Mouse (Mus musculus) retina, postnatal 1 day (tissue): ENCODE data around the gene Wsb1.
A peak's percentile ranks its signal among the peaks of the same experiment; 100 is the strongest.
"Not testable (repeated sequence)": the region's sequence is repeated elsewhere in the genome, so short reads cannot be mapped to it uniquely, and the experiment has no call there.

ENCODE experiments used
- DNase-seq: peaks from one replicate; pipeline ENCODE4 v3.0.0-alpha.2; 2012

The Wsb1 gene

GRCm38 (mm10) chr11:79260126-79260525 is 5.7 kb upstream of the Wsb1 start:
- not testable (repeated sequence) for DNase-seq

DNA sequence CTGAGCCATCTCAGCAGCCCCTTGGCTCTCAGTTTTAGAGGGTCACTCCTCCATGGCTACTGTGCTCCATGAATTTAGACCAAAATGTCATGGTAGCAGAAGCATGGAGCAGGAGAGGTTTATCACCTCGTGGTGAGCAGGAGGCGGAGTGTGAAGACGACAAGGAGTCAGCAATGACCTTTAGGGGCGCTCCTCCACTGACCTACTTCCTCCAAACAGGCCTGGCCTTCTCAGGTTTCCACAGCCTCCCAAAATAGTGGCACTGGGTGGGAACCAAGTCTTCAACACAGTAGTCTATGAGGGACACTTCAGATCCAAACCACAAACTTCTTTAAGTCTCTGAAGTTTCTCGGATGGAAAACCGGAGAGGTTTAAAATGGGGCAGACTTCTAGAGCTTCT is 4.3 kb upstream of the Wsb1 start:
- DNase-seq: no peak

DNA sequence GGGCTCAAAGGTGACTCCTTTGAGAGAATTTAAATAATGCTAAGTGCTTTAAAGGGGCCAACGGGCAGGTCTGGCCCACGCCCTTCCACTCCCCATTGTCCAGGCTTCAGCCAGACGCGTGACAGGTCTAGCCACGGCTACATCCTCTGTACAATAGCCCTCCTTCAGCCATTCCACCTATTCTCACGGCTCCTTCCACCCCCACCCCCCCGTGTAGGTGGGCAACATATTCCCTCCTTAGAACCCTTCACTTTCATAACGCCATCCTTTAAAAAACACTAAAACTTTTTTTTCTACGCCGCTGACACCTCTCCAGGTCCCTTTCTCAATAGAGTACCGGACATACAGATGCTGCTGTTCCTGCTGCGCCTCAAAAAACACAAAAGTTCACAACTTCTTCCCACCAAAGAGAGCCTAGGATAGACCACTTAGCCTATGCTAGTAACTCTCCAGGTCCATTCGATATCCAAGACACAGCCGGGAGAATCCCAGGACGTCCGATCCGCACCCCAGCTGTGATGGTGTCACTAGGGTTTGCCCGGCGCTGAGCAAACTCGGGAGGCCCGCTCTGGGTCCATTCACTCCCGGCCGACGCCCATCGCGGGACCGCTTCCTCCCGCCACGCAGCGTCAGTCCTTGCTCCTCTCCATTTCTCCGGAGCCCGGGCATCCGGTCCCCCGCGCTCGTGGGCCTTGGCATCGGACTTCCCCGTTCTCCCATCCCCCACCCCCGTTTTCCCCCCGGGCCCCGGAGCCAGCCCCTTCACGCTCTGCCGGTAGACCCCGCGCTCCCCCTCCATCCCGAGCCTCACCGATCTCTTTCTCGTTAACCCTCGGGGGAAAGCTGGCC is 705 bp downstream of the Wsb1 start:
- peak; percentile 35 for DNase-seq

DNA sequence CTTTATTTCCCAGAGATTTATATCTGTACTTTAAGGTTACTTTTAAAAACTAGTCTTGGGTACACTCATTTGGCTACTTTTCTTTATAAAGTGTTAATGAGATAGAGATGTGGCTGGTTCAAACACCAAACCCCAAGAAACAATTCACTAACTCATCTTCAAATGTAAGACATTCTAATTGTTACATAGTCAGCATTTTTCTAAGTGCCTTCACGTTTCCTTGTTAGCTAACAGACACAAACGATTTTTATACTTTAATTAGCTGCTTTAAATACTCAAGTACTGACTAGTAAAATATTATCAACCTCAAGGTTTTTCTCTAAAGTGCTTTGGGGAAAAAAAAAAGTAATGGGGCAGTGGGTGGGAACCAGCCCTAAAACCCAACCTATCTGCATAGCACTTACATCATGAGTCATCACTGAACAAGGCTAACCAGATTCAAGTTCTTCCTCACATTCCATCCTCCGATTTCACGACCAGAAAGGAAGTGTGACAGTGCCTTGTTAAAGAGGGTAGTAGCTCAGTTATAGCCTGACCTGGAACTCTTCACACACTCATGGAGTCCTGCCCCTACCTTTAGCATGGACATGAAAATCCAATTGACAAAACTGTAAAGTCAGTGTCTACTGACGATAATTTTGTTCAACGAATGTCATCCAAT is 1.5 kb downstream of the Wsb1 start:
- DNase-seq: no peak

DNA sequence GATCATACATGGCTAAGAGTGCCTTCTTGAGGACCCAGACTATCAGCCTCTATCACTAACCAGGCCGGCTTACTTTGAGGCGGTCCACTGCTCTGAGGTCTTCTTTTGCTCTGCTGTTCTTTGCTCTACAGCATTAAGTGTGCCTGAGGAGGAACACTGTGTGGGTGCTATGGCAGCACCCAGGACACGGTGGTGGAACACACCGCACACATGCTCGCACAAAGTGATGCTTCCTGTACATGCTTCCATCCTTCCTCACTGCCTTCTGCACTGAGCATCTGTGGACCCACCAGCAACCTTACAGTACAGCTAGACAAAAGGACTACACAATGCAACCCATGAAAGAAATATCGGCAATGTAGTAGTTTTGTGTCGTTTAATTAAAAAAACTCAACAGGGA is 15.4 kb downstream of the Wsb1 start:
- no peak for DNase-seq

DNA sequence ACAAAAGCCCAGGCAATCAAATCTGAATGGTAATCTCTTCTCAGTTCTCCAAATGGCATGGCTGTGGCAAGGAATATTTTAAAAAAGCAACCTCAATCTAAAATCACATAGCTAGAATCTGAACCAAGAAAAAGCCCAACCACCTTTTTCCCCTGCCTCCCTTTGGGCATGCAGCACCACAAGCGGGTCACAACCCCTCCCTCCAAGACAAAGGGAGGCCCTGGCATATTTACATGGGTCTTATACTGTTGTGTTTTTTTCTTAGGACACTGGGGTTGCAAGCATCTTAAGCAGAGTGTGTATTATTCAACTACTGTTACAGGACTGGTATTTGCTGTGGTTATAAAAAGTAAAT is 16.1 kb downstream of the Wsb1 start:
- peak; percentile 80 for DNase-seq

GRCm38 (mm10) chr11:79237644-79238397 is 16.6 kb downstream of the Wsb1 start:
- DNase-seq: no peak

DNA sequence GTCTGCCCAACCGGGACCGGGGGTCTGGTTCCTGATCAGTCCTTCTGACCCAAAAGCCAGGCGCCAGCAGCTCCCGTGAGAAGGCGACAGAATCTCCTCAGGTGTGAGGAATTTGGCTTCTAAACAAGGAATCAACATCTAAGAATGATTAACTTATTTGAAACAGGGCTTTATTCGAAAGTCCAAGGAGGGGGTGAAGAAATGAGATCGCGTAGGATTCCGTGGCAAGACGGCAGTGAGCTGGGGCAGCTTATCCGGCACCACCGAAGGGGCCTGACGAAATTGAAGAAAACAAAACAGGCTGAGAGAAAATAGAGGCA is 24.3 kb downstream of the Wsb1 start:
- DNase-seq: no peak

GRCm38 (mm10) chr11:79229561-79230250 is 24.8 kb downstream of the Wsb1 start:
- peak; percentile 72 for DNase-seq

DNA sequence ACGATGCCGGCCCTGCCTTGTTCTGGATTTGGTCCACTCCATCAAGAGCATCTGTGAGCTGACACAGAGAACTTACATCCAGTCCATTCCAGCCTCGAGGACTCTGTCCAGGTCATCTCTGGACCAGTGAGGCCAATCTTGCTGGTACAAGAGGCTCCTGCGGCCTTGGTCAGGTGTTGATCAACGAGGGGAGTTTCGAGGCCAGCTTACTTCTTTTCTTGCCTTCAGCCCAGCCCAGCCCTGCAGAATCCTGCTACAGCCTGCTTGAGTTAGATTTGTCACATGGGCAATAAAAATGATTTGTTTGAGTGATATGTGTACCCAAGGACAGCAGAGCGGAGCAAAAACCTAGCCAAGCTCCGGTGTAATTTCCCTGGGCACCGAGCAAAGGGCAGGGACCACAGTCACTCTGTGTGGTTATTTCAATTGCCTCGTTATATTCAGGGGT is 25.4 kb downstream of the Wsb1 start:
- no peak for DNase-seq

DNA sequence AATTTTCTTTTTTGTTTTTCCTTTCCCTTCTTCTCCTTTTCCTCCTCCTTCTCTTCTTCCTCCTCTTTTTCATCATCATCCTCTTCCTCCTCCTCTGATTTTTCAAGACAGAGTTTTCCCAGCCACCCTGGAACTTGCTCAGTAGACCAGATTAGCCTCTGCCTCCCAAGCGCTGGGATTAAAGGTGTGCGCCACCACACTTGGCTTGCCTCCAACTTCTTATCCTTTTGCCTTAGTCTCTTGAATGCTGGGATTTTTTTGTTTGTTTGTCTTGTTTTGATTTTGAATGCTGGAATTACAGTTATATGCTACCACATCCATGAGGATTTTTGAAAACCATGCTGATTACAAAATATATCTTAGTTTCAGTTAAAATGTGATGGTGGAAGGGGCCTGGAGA is 26.4 kb downstream of the Wsb1 start:
- peak; percentile 20 for DNase-seq

DNA sequence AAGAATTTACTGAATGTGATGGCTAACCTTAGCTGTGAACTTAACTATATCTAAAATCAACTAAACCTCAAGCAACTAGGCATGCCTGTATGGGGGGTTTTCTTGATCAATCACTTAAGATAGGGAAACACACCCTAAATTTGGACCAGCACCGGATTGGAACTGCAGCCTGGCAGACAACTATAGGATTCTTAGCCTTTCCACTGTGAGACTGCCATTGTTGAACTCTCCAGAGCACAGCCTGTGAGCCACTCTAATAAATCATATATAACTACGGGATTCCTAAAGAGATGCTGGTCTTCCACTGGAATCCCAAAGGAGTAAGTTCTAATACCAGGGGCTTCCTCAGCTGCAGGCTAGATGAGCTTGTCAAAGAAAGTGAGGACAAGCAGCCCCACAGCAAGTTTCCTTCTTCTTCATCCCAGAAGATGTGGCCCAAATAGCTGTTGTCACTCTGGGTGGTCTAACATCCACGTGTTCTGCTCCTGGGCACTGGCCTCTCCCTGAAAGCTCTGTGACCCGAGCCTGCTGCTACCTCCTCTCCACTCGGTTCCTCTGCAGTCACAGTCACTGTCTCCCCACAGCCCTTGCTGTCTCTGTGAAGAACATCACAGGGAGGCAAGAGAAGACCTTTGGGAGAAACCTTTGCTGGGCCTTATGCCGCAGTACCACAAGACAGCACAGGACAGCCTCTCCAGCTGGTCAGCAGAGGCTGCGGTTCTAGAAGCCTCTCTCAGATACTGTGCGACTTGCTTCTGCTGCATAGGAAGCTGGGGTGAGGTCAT is 28.9 kb downstream of the Wsb1 start:
- DNase-seq: peak; percentile 48

DNA sequence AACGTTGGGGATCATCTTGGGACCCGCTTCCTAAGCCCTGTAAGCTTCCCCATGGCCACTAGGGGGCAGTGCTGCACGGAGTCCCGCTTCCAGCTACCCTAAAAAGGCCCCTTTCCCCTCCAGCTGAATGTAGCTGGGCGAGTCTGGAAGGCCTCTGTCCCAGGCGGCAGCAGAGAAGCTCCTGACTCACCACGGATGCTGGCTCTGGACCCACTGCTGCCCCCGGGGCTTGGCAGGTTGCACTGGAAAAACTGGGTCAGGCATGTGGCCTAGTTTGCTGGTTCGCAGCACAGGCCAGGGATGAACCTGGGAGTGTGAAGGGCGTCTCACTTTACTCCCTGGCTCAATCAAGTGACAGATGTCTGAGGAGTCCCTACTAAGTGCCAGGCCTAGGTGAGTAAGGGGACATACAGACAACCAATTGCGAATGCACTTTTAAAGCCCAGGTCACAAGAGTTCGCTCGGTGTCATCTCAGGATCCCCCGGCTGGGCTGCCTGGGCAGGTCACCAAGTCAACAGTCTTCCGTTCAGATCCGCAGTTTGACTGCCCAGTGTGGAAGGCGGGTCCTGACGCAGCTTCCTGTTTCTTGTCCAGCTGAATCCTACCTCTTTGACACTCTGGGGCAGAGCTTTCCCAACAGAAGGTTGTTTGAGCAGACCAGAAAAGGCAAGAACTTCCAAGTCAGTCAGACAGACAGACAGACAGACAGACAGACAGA is 29.8 kb downstream of the Wsb1 start:
- DNase-seq: peak; percentile 93

GRCm38 (mm10) chr11:79223420-79223819 is 31.1 kb downstream of the Wsb1 start:
- peak; percentile 51 for DNase-seq

DNA sequence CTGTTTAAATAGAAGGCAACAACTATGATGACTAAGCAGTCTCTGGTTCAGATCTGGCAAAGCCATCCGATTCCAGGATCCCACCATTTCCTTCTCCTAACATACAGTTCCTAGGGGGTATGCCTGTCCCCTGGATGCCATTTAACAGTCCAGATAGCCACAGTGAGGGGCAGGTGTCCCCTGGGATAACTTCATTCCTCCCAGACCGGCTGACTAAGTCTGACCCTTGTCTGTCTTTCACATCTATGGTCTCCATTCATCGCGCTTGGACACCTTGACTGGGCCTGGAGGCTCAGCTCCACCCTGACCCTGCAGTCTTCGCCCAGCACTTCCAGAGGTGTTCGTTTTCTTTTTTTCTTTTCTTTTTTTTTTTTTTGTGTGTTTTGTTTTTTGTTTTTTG is 31.8 kb downstream of the Wsb1 start:
- DNase-seq: no peak

DNA sequence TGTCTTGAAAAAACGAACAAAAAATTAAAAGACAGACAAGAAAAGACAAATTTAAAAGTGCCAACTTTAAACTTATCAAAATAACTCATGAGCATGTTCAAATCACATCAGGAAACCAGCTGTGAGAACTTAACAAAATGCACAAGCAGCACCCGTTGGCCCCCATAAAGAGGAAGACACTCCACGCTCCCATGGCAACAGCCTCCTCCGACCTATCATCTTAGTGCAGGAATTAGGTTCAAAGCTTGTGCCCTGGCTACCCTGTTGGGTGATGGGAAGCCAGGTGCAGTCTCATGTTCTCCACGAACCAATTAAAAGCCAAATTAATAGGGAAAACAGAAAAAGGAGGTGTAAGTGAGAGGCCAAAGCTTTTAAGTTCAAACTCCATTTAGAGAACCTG is 32.8 kb downstream of the Wsb1 start:
- DNase-seq: no peak

DNA sequence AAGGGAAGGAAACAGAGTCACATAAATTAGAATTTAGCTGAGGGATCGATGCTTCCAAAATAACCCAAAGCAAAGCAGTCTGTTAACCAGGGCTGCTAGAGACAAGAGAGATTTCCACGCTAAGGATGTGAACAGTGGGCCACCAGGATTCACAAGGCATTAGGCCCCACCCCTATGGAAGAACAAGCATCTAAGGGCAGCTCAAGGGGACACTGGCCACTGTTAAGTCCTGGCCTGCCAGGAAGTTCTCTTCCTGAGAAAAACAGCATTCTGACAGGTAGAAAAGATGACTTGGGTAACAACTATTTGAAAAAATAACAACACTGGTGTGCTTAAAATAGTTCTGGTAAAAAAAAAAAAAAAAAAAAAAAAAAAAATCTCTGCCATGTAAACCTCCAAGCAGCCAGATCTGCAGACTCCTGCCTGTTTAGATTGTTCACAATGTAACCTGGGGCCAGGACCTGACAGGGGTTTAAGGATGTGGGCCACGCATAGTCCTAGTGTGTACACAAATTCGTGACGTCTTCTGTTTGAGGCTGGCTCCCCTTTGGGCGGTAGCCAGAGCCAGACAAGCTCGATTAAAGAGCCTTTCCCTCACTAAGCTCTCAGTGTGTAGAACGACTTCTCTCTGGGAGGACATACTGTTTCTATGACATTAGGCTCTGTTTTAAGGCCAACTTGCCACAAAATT is 35.4 kb downstream of the Wsb1 start:
- no peak for DNase-seq

DNA sequence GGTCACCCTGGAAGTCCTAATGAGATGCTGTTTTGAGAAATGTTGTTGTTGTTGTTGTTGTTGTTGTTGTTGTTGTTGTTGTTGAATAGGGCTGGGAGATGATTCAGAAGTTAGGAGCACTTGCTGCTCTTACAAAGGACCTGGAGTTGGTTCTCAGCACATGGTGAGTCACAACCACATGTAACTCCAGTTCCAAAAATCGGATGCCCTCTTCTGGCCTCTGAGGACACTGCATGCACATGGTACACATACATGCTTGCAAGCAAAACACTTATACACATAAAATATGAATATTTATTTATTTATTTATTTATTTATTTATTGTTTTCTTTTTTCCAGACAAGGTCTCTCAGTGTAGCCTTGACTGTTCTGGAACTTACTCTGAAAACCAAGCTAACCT is 36.4 kb downstream of the Wsb1 start:
- no peak for DNase-seq

- DNase-seq: no peak
These were observed 37.3 kb downstream of the Wsb1 start for GRCm38 (mm10) chr11:79217133-79217532.

GRCm38 (mm10) chr11:79215539-79215938 is 38.9 kb downstream of the Wsb1 start:
- no peak for DNase-seq

DNA sequence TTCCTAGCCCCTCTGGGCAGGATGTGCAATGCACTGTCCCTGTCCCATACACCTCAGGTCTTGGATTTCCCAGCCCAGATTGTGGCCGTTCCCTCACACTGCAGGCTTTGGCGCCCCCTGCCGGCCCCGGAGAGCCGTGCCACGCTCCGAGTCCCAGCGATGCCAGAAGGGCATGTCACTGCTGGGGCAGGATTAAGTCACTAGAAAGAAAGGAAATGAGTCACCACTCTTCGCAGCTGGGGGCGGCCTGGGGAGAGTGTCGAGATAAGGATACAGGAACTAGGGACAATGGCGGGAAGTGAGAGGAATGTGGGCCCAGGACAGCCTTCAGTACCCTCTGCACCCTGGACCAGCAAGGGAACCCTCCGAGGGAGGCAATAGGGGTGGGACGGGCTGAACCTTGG is 40.5 kb downstream of the Wsb1 start:
- peak; percentile 88 for DNase-seq
